Mouse (Mus musculus): Measurements from ENCODE around the gene Itgal.
"Not testable (repeated sequence)": the region's sequence is repeated elsewhere in the genome, so short reads cannot be mapped to it uniquely, and the experiment has no call there.

- peak; percentile 91 for TF ChIP-seq CTCF (IDR thresholded peaks at IDR 0.05; ENCODE audit: low read depth)
- TF ChIP-seq EP300 (IDR thresholded peaks at IDR 0.05; ENCODE audit: low read depth): not testable (repeated sequence)
These were observed 66.4 kb downstream of the Itgal start for GRCm38 (mm10) chr7:127362418-127362817.
